In the genomic region with DNA sequence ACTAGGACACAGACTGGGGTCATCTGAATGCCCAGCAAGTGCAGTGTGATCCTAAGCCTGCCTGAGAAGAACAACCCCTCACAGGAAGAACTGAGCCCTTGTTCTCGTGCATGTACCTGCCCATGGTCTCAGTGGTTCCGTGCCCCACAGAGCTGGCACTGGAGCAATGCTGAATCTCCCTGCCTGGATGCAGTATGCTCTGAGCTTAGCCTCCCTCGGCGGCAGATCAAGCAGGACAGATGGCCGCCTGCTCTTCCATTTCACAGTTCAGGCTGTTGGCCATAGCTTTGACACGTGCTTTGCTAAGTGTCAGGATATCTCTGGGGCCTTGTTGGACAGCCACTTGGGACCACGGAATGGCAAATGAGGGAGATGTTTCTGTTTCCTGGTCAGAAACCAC, we compare ENCODE assay signal across 15 mouse cellular contexts. TPM values are rescaled to one million over a fixed set of nuclear protein-coding genes. Genes with fewer than 3 reads are reported as not detected.
"Had no signal": no experiment of that assay in that cellular context is flagged by ENCODE, and none has a peak within 500 bp of the region (broad histone marks: within the 10 kb centered on the region; RNA-seq: fewer than 3 reads in every experiment).

No protein-coding gene starts in this region.

- DNase-seq: kidney, postnatal 25 days; liver; liver, embryonic 13.5 days; liver, postnatal 0 days; lung, postnatal 14 days; thymus, postnatal 14 days had no signal

- H3K27ac ChIP-seq: left cerebral cortex, adult 2 months; limb, embryonic 12.5 days; liver, embryonic 13.5 days; lung, embryonic 15.5 days; macrophage; midbrain, embryonic 15.5 days; neural tube, embryonic 12.5 days; stomach, postnatal 0 days had no signal

- H3K4me3 ChIP-seq: left cerebral cortex, adult 2 months; limb, embryonic 12.5 days; liver, embryonic 13.5 days; lung, embryonic 15.5 days; midbrain, embryonic 15.5 days; neural tube, embryonic 12.5 days had no signal

RNA-seq across cellular contexts. Expression of a gene that starts 33.2 kb away (rescaled TPM):
- total RNA-seq: monocyte, adult 5-6 weeks; neutrophil, adult 5-6 weeks had no signal
